Comparison of ENCODE assay signal across 9 mouse cellular contexts in genomic region chr2:30685137-30685860, GRCm38 (mm10).
A peak's percentile ranks its signal among the peaks of the same experiment; 100 is the strongest.
DNase-seq lines count a peak whose midpoint lies in the region; ATAC-seq lines count a peak whose summit lies in the region.
"Had no signal": no experiment of that assay in that cellular context is flagged by ENCODE, and none has a peak within 500 bp of the region (broad histone marks: within the 10 kb centered on the region; RNA-seq: fewer than 3 reads in every experiment).

No protein-coding gene starts in this region.

- no peak overlapping the region for H3K4me3 ChIP-seq in heart, embryonic 15.5 days
- H3K4me3 ChIP-seq in midbrain, embryonic 12.5 days: no peak overlapping the region

- DNase-seq in ovary, postnatal 36 days (ENCODE audit: low spot score): peak; percentile 75
- no peak for DNase-seq in ovary, postnatal 14 days (ENCODE audit: low spot score)
- peak; percentile 64 for DNase-seq in kidney, postnatal 14 days
- DNase-seq in thymus, postnatal 36 days: no peak
- DNase-seq in cerebellum, adult 11 months: no peak

- WGBS in heart, embryonic 15.5 days: 23% methylated on average over 10 of the region's 10 CpGs
- WGBS in midbrain, embryonic 12.5 days: 84% methylated on average over 10 of the region's 10 CpGs

- no peak overlapping the region for H3K4me2 ChIP-seq in heart, embryonic 15.5 days
- no peak overlapping the region for H3K4me2 ChIP-seq in midbrain, embryonic 12.5 days (replicated peaks)

- no peaks in the 10 kb centered on the region for H3K27me3 ChIP-seq in heart, embryonic 15.5 days
- peaks cover 7% of the 10 kb centered on the region for H3K27me3 ChIP-seq in midbrain, embryonic 12.5 days

- H3K9me3 ChIP-seq in heart, embryonic 15.5 days (replicated peaks): no peaks in the 10 kb centered on the region
- peaks cover 4% of the 10 kb centered on the region; the same call in 1 of the 2 replicates for H3K9me3 ChIP-seq in midbrain, embryonic 12.5 days

- peak; percentile 61 for ATAC-seq in heart, embryonic 15.5 days (replicated peaks; ENCODE audit: insufficient number of reproducible peaks, insufficient read depth, low FRiP score, low read depth)
- no peak for ATAC-seq in midbrain, embryonic 12.5 days (ENCODE audit: low FRiP score, low read depth)
- no peak for ATAC-seq in frontal cortex, adult (ENCODE audit: low TSS enrichment)

- peaks cover 49% of the 10 kb centered on the region for H3K4me1 ChIP-seq in heart, embryonic 15.5 days (replicated peaks)
- H3K4me1 ChIP-seq in midbrain, embryonic 12.5 days: peaks cover 53% of the 10 kb centered on the region

- H3K9ac ChIP-seq in heart, embryonic 15.5 days: no peak overlapping the region
- H3K9ac ChIP-seq in midbrain, embryonic 12.5 days (replicated peaks): no peak overlapping the region

- H3K36me3 ChIP-seq in heart, embryonic 15.5 days: no peaks in the 10 kb centered on the region
- no peaks in the 10 kb centered on the region for H3K36me3 ChIP-seq in midbrain, embryonic 12.5 days
- H3K36me3 ChIP-seq: G1E had no signal

- H3K27ac ChIP-seq in heart, embryonic 15.5 days: peak overlapping the region; percentile 76
- H3K27ac ChIP-seq in midbrain, embryonic 12.5 days (replicated peaks): peak overlapping the region; percentile 64

Comparison
In these comparisons a context has a peak if more than half of its experiments do, and no peak if none do; other contexts are left out.
1. DNase-seq: peak in ovary, postnatal 36 days (single experiment) and kidney, postnatal 14 days (single experiment); none in ovary, postnatal 14 days (single experiment), thymus, postnatal 36 days (0 of 2) and cerebellum, adult 11 months (single experiment).